Mouse (Mus musculus): ENCODE data around the gene Gm9958. TPM values are rescaled to one million over a fixed set of nuclear protein-coding genes. Genes with fewer than 3 reads are reported as not detected.
A peak's percentile ranks its signal among the peaks of the same experiment; 100 is the strongest.

Gm9958 gene
- polyA plus RNA-seq, 2 experiments = 3.8 to 6.2 TPM

- Histone ChIP-seq H3K4me2 (replicated peaks; ENCODE audit: low read depth, low read length, severe bottlenecking) (peak overlapping the region; percentile 64), H3K27ac (replicated peaks; ENCODE audit: low read depth, low read length) (0 out of 2 replicates have a peak overlapping the region, but pooled peaks have one; percentile 100)
- DNase-seq (ENCODE audit: low spot score) = peak; percentile 88
Measured at GRCm38 (mm10) chr5:90364526-90364925, 2.5 kb upstream of the Gm9958 start.

GRCm38 (mm10) chr5:90365141-90365951 lies 1.7 kb upstream of the Gm9958 start:
- H3K4me3 ChIP-seq (replicated peaks; ENCODE audit: low read length) = peak overlapping the region; percentile 94
- no peaks in the 10 kb centered on the region for H3K9me3 ChIP-seq (ENCODE audit: control insufficient read depth, low read length)
- TF ChIP-seq POLR2A (IDR thresholded peaks at IDR 0.05; ENCODE audit: borderline replicate concordance, extremely low read depth, insufficient read depth, insufficient read length) = no peak
- peak overlapping the region; percentile 64 for H3K4me2 ChIP-seq (replicated peaks; ENCODE audit: low read depth, low read length, severe bottlenecking)
- DNase-seq (ENCODE audit: low spot score) (peak; percentile 32), ATAC-seq (ENCODE audit: low FRiP score, low read depth) (peak; percentile 1; the same call in 1 of the 2 replicates)
- H3K4me1 ChIP-seq (ENCODE audit: control insufficient read depth, insufficient read depth, low read length) = peaks cover 16% of the 10 kb centered on the region
- no peaks in the 10 kb centered on the region for H3K36me3 ChIP-seq (ENCODE audit: control insufficient read depth, insufficient read depth, low read length)
- H3K27ac ChIP-seq (replicated peaks; ENCODE audit: low read depth, low read length) = peak overlapping the region; percentile 100
- WGBS = 1% methylated on average over 49 of the region's 61 CpGs
- H3K9ac ChIP-seq (ENCODE audit: low read depth, low read length, severe bottlenecking) = peak overlapping the region; percentile 96
- H3K27me3 ChIP-seq (ENCODE audit: control insufficient read depth, insufficient read depth, low read length) = no peaks in the 10 kb centered on the region

More at GRCm38 (mm10) chr5:90364526-90364925, 2.5 kb upstream of the Gm9958 start:
- ATAC-seq (ENCODE audit: low FRiP score, low read depth) = no peak
- H3K4me1 ChIP-seq (ENCODE audit: control insufficient read depth, insufficient read depth, low read length) = peaks cover 16% of the 10 kb centered on the region
- H3K9ac ChIP-seq (ENCODE audit: low read depth, low read length, severe bottlenecking) = peak overlapping the region; percentile 96
- no peaks in the 10 kb centered on the region for H3K36me3 ChIP-seq (ENCODE audit: control insufficient read depth, insufficient read depth, low read length)
- H3K27me3 ChIP-seq (ENCODE audit: control insufficient read depth, insufficient read depth, low read length) = no peaks in the 10 kb centered on the region
- 2% methylated on average over 6 of the region's 6 CpGs for WGBS
- peak overlapping the region; percentile 94 for H3K4me3 ChIP-seq (replicated peaks; ENCODE audit: low read length)
- H3K9me3 ChIP-seq (ENCODE audit: control insufficient read depth, low read length) = no peaks in the 10 kb centered on the region
- TF ChIP-seq POLR2A (IDR thresholded peaks at IDR 0.05; ENCODE audit: borderline replicate concordance, extremely low read depth, insufficient read depth, insufficient read length) = no peak

DNA sequence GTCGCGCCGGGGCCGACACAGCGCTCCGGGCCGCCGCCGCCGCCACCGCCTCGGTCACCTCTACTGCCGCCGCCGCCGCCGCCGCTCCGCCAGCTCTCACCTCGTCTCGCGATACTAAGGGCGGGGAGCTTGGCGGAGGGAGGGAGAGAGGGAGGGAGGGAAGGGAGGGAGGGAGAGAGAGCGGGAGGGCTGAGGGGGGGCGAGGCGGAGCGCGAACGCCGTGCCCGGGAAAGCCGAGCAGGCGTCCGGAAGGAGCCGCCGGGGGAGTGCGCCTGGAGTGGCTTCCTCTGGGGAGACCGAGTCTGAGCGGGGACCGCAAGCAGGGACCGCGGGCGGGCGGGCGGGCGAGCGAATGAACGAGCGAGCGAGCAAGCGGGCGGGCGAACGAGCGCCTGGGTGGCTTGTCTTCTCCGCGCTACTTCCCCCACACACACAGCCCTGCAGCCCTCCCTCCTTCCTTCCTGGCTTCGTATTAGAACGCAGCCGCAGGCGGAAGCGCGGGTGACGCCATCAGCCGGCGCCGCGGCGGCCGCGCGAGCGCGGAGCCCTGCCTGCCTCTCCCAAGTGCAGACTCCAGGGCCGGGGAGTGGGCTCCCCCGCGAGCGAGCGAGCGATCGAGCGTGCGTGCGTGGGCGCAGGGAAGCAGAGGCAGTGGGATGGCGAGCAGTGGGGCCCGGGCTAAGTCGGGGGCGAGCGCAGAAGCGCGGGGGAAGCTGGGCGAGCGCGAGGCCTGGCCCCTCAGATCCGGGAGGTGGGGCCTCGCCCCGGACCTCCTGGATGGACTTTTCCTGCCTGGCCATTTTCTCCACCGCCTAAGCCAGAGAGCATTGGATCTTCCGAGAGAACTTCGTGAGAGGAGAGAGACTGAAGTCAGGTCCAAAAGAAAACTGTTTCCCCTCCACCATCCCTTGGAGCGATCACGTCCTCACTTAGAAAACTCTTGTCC lies 610 bp upstream of the Gm9958 start, which contains the start of gene Ankrd17:
Gene Ankrd17 (minus strand): TSS at position 457 of the 946 bp plus-strand sequence.
- 0% methylated on average over 35 of the region's 104 CpGs for WGBS

DNA sequence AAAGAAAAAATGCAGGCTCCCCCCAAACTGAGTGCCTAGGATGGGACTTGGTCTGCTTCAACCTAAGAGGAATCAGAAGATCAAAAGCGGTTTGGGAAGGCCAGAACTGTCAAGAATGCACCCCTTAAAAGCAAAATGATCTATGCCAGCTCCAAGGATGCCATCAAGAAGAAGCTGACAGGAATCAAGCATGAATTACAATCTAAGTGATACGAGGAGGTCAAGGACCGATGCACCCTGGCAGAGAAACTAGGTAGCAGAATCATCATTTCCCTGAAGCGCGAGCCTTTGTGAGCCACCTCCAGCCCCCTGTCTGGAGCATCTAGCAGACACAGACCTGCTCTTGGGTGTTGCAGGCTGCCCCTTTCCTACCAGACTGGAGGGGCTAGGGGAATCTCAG lies 3.4 kb downstream of the Gm9958 start:
- peaks cover 5% of the 10 kb centered on the region for H3K4me1 ChIP-seq (ENCODE audit: control insufficient read depth, insufficient read depth, low read length)
- 86% methylated on average over 5 of the region's 5 CpGs for WGBS
- H3K36me3 ChIP-seq (ENCODE audit: control insufficient read depth, insufficient read depth, low read length) = no peaks in the 10 kb centered on the region
- no peak for ATAC-seq (ENCODE audit: low FRiP score, low read depth)
- H3K4me3 ChIP-seq (replicated peaks; ENCODE audit: low read length) = no peak overlapping the region
- H3K4me2 ChIP-seq (replicated peaks; ENCODE audit: low read depth, low read length, severe bottlenecking) = no peak overlapping the region
- H3K9me3 ChIP-seq (ENCODE audit: control insufficient read depth, low read length) = no peaks in the 10 kb centered on the region
- DNase-seq (ENCODE audit: low spot score) = no peak
- H3K9ac ChIP-seq (ENCODE audit: low read depth, low read length, severe bottlenecking) = no peak overlapping the region
- H3K27me3 ChIP-seq (ENCODE audit: control insufficient read depth, insufficient read depth, low read length) = no peaks in the 10 kb centered on the region
- TF ChIP-seq POLR2A (IDR thresholded peaks at IDR 0.05; ENCODE audit: borderline replicate concordance, extremely low read depth, insufficient read depth, insufficient read length) = no peak
- H3K27ac ChIP-seq (replicated peaks; ENCODE audit: low read depth, low read length) = no peak overlapping the region

More for the DNA sequence above, 610 bp upstream of the Gm9958 start, which contains the start of gene Ankrd17:
- peak within 1 kb of the TSS; percentile 94 for H3K4me3 ChIP-seq (replicated peaks; ENCODE audit: low read length)
- H3K9ac ChIP-seq (ENCODE audit: low read depth, low read length, severe bottlenecking) = peak within 1 kb of the TSS; percentile 96
- no peaks in the 10 kb centered on the region for H3K36me3 ChIP-seq (ENCODE audit: control insufficient read depth, insufficient read depth, low read length)
- H3K27me3 ChIP-seq (ENCODE audit: control insufficient read depth, insufficient read depth, low read length) = no peaks in the 10 kb centered on the region
- peak within 1 kb of the TSS; percentile 100 for H3K27ac ChIP-seq (replicated peaks; ENCODE audit: low read depth, low read length)
- peak; percentile 89 for DNase-seq (ENCODE audit: low spot score)
- H3K9me3 ChIP-seq (ENCODE audit: control insufficient read depth, low read length) = no peaks in the 10 kb centered on the region
- peaks cover 16% of the 10 kb centered on the region for H3K4me1 ChIP-seq (ENCODE audit: control insufficient read depth, insufficient read depth, low read length)
- peak within 1 kb of the TSS; percentile 64 for H3K4me2 ChIP-seq (replicated peaks; ENCODE audit: low read depth, low read length, severe bottlenecking)
- ATAC-seq (ENCODE audit: low FRiP score, low read depth) = peak; percentile 94
- TF ChIP-seq POLR2A (IDR thresholded peaks at IDR 0.05; ENCODE audit: borderline replicate concordance, extremely low read depth, insufficient read depth, insufficient read length) = peak; percentile 92

GRCm38 (mm10) chr5:90373708-90374107 lies 6.7 kb downstream of the Gm9958 start:
- Histone ChIP-seq H3K9ac (ENCODE audit: low read depth, low read length, severe bottlenecking) (no peak overlapping the region), H3K27me3 (ENCODE audit: control insufficient read depth, insufficient read depth, low read length) (no peaks in the 10 kb centered on the region), H3K4me3 (replicated peaks; ENCODE audit: low read length) (no peak overlapping the region), H3K36me3 (ENCODE audit: control insufficient read depth, insufficient read depth, low read length) (no peaks in the 10 kb centered on the region), H3K4me1 (ENCODE audit: control insufficient read depth, insufficient read depth, low read length) (no peaks in the 10 kb centered on the region), H3K9me3 (ENCODE audit: control insufficient read depth, low read length) (no peaks in the 10 kb centered on the region), H3K27ac (replicated peaks; ENCODE audit: low read depth, low read length) (no peak overlapping the region), H3K4me2 (replicated peaks; ENCODE audit: low read depth, low read length, severe bottlenecking) (no peak overlapping the region)
- TF ChIP-seq POLR2A (IDR thresholded peaks at IDR 0.05; ENCODE audit: borderline replicate concordance, extremely low read depth, insufficient read depth, insufficient read length) = no peak
- 92% methylated on average over 4 of the region's 4 CpGs for WGBS
- ATAC-seq (ENCODE audit: low FRiP score, low read depth) = no peak
- DNase-seq (ENCODE audit: low spot score) = no peak
